Mouse (Mus musculus) liver, embryonic 14.5 days (tissue): ENCODE results near the gene Bag6. TPM values are rescaled to one million over a fixed set of nuclear protein-coding genes. Genes with fewer than 3 reads are reported as not detected.

Source experiments
- ATAC-seq: fragments of 200-750 bp; cut with Nextera tagmentation; 2 replicates; pipeline ENCODE4 v1.8.0; 2017; ENCODE audit warnings: moderate number of reproducible peaks, mild to moderate bottlenecking, moderate library complexity; ENCODE audit not compliant: insufficient read depth
- DNase-seq, 3 experiments: peaks; one replicate each; pipeline ENCODE4 v3.0.0-alpha.2; 2012 to 2013; ENCODE audit warnings: low read depth in 3 of 3, low spot score in 3 of 3
- H3K27ac ChIP-seq: fragments of 300-500 bp; sonication (generic); 2 replicates; pipeline ENCODE4 v1.5.1; 2014; ENCODE audit warnings: moderate library complexity, mild to moderate bottlenecking, control low read depth, inconsistent platforms
- H3K27me3 ChIP-seq: fragments of 300-500 bp; sonication (generic); 2 replicates; pipeline ENCODE4 v1.6.1; 2014; ENCODE audit warnings: mild to moderate bottlenecking, low read length, moderate library complexity; ENCODE audit not compliant: control insufficient read depth, insufficient read depth
- H3K36me3 ChIP-seq: fragments of 300-500 bp; sonication (generic); replicated peaks from 2 replicates; pipeline ENCODE4 v1.6.1; 2014; ENCODE audit warnings: low read depth; ENCODE audit not compliant: control insufficient read depth, insufficient read depth
- H3K4me1 ChIP-seq, 2 experiments: fragments of 200-500 bp in 1 of 2; fragments of 300-500 bp in 1 of 2; sonication (generic) in 1 of 2; replicated peaks; 2 replicates each; pipeline ENCODE4 v1.6.1; 2012 to 2014; ENCODE audit warnings: antibody characterized with exemption in 1 of 2, inconsistent platforms in 1 of 2, low read length in 1 of 2; ENCODE audit not compliant: control insufficient read depth in 2 of 2, insufficient read depth in 2 of 2
- H3K4me2 ChIP-seq: fragments of 300-500 bp; sonication (generic); 2 replicates; pipeline ENCODE4 v1.6.1; 2014; ENCODE audit warnings: low read depth, mild to moderate bottlenecking, control low read depth, moderate library complexity
- H3K4me3 ChIP-seq, 2 experiments: fragments of 200-500 bp in 1 of 2; fragments of 300-500 bp in 1 of 2; sonication (generic) in 1 of 2; 2 replicates each; pipeline ENCODE4 v1.5.1; 2012 to 2014; ENCODE audit warnings: low read depth in 2 of 2, low read length in 2 of 2, mild to moderate bottlenecking in 2 of 2, control low read depth in 1 of 2, inconsistent platforms in 1 of 2, moderate library complexity in 1 of 2; ENCODE audit not compliant: insufficient read depth in 1 of 2
- H3K9ac ChIP-seq: fragments of 300-500 bp; sonication (generic); replicated peaks from 2 replicates; pipeline ENCODE4 v1.6.1; 2014; ENCODE audit warnings: mild to moderate bottlenecking, control low read depth, moderate library complexity
- H3K9me3 ChIP-seq: fragments of 300-500 bp; sonication (generic); 2 replicates; pipeline ENCODE4 v1.6.1; 2016; ENCODE audit warnings: low read length, mixed read lengths; ENCODE audit not compliant: control insufficient read depth
- CTCF ChIP-seq: IDR thresholded peaks from 2 replicates; pipeline ENCODE4 v1.5.1; 2016; ENCODE audit warnings: antibody characterized with exemption, low read depth, control low read depth
- EP300 ChIP-seq: IDR thresholded peaks from 2 replicates; pipeline ENCODE4 v1.6.1; 2016; ENCODE audit warnings: antibody characterized with exemption, low read depth
- WGBS: fragments of 180-500 bp; shearing (Covaris S2); extraction: QIAGEN DNeasy Blood & Tissue Kit; methylation state at CpG from one replicate; pipeline ENCODE4 v1.1.7; 2014; ENCODE audit not compliant: insufficient replicate concordance; 5-methylcytosine and 5-hydroxymethylcytosine counted together
- polyA plus RNA-seq, 2 experiments: library from polyadenylated mRNA; depleted of rRNA in 1 of 2; stranded (reverse) in 1 of 2; unstranded in 1 of 2; fragments of >200 nt; fragmentation: Nextera tagmentation in 1 of 2; extraction: Ambion mirVana in 1 of 2; gene quantifications; 2 replicates each; pipeline versions ENCODE4 v1.2.1 to v1.2.3; 2012 to 2014

Bag6 gene
- polyA plus RNA-seq, 2 experiments: 22.9 to 45.7 TPM

GRCm38 (mm10) chr17:35090166-35090932, 44.6 kb upstream of the Bag6 start:
- TF ChIP-seq CTCF: no peak
- TF ChIP-seq EP300: peak; percentile 74

GRCm38 (mm10) chr17:35092403-35093198, 42.4 kb upstream of the Bag6 start:
- no peak overlapping the region for H3K4me3 ChIP-seq
- ATAC-seq (no peak), DNase-seq (no peak)
- no peak overlapping the region for H3K9ac ChIP-seq
- TF ChIP-seq CTCF (no peak), EP300 (no peak)
- H3K36me3 ChIP-seq: peaks cover 28% of the 10 kb centered on the region
- no peaks in the 10 kb centered on the region for H3K9me3 ChIP-seq
- H3K4me2 ChIP-seq: no peak overlapping the region
- WGBS: 81% methylated on average over 14 of the region's 14 CpGs
- H3K4me1 ChIP-seq: peaks cover 10% of the 10 kb centered on the region in 2 experiments
- H3K27me3 ChIP-seq: no peaks in the 10 kb centered on the region
- H3K27ac ChIP-seq: no peak overlapping the region

More at GRCm38 (mm10) chr17:35090166-35090932, 44.6 kb upstream of the Bag6 start:
- Histone ChIP-seq H3K36me3 (peaks cover 14% of the 10 kb centered on the region), H3K9me3 (no peaks in the 10 kb centered on the region), H3K4me2 (peak overlapping the region; percentile 96), H3K27me3 (no peaks in the 10 kb centered on the region), H3K4me3 (peak overlapping the region; percentile 66 to 70), H3K4me1 (peaks cover 14% of the 10 kb centered on the region in 2 experiments), H3K27ac (peak overlapping the region; percentile 75), H3K9ac (peak overlapping the region; percentile 86)
- DNase-seq (peak; percentile 64 to 69 (median 65)), ATAC-seq (peak; percentile 48)
- 52% methylated on average over 8 of the region's 8 CpGs for WGBS

- WGBS: 76% methylated on average over 15 of the region's 15 CpGs
- no peak overlapping the region for H3K4me3 ChIP-seq
- H3K27ac ChIP-seq: no peak overlapping the region
- ATAC-seq (no peak), DNase-seq (no peak)
- no peak overlapping the region for H3K9ac ChIP-seq
- no peak overlapping the region for H3K4me2 ChIP-seq
- H3K9me3 ChIP-seq: no peaks in the 10 kb centered on the region
- no peak for TF ChIP-seq CTCF
- no peak for TF ChIP-seq EP300
- peaks cover 38% of the 10 kb centered on the region for H3K36me3 ChIP-seq
- peaks cover 10% of the 10 kb centered on the region in 2 experiments for H3K4me1 ChIP-seq
- no peaks in the 10 kb centered on the region for H3K27me3 ChIP-seq
These were observed 40.3 kb upstream of the Bag6 start for GRCm38 (mm10) chr17:35094475-35095365.

- DNase-seq (no peak), ATAC-seq (no peak)
- Histone ChIP-seq H3K36me3 (peaks cover 44% of the 10 kb centered on the region), H3K4me1 (no peaks in the 10 kb centered on the region), H3K27me3 (no peaks in the 10 kb centered on the region), H3K9me3 (no peaks in the 10 kb centered on the region), H3K9ac (no peak overlapping the region), H3K27ac (no peak overlapping the region), H3K4me2 (no peak overlapping the region), H3K4me3 (no peak overlapping the region)
- 84% methylated on average over 12 of the region's 12 CpGs for WGBS
- TF ChIP-seq CTCF: no peak
- TF ChIP-seq EP300: no peak
These were observed 38.4 kb upstream of the Bag6 start for GRCm38 (mm10) chr17:35096597-35096996.
